Mouse (Mus musculus) hindbrain, postnatal 0 days (tissue): ENCODE data around the gene Ano2. TPM values are rescaled to one million over a fixed set of nuclear protein-coding genes. Genes with fewer than 3 reads are reported as not detected.

Experiments
- ATAC-seq: fragments of 200-750 bp; cut with Nextera tagmentation; 2 replicates; pipeline ENCODE4 v1.8.0; 2017; ENCODE audit warnings: mild to moderate bottlenecking, moderate TSS enrichment, moderate library complexity
- DNase-seq: peaks from one replicate; pipeline ENCODE4 v3.0.0-alpha.2; 2015; ENCODE audit warnings: low spot score
- H3K27ac ChIP-seq: fragments of 300-500 bp; sonication (generic); 2 replicates; pipeline ENCODE4 v1.5.1; 2014; ENCODE audit warnings: mild to moderate bottlenecking
- H3K27me3 ChIP-seq: fragments of 300-500 bp; sonication (generic); 2 replicates; pipeline ENCODE4 v1.6.1; 2014; ENCODE audit warnings: low read length, mixed read lengths; ENCODE audit not compliant: insufficient read depth
- H3K36me3 ChIP-seq: fragments of 300-500 bp; sonication (generic); 2 replicates; pipeline ENCODE4 v1.6.1; 2014; ENCODE audit warnings: low read length, mixed read lengths; ENCODE audit not compliant: insufficient read depth
- H3K4me1 ChIP-seq: fragments of 300-500 bp; sonication (generic); 2 replicates; pipeline ENCODE4 v1.6.1; 2014; ENCODE audit warnings: antibody characterized with exemption, low read length, mixed read lengths; ENCODE audit not compliant: insufficient read depth
- H3K4me2 ChIP-seq: fragments of 300-500 bp; sonication (generic); 2 replicates; pipeline ENCODE4 v1.6.1; 2014; ENCODE audit warnings: low read depth, mild to moderate bottlenecking, low read length, moderate library complexity, mixed read lengths
- H3K4me3 ChIP-seq: fragments of 300-500 bp; sonication (generic); 2 replicates; pipeline ENCODE4 v1.5.1; 2014; ENCODE audit warnings: low read length
- H3K9ac ChIP-seq: fragments of 300-500 bp; sonication (generic); replicated peaks from 2 replicates; pipeline ENCODE4 v1.6.1; 2014; ENCODE audit warnings: mild to moderate bottlenecking, low read length, moderate library complexity, mixed read lengths
- H3K9me3 ChIP-seq: fragments of 300-500 bp; sonication (generic); 2 replicates; pipeline ENCODE4 v1.6.1; 2016; ENCODE audit warnings: low read length, mixed read lengths
- CTCF ChIP-seq: IDR thresholded peaks from 2 replicates; pipeline ENCODE4 v1.5.1; 2016; ENCODE audit warnings: antibody characterized with exemption, control low read depth, low read depth
- WGBS: fragments of 180-500 bp; shearing (Covaris S2); extraction: QIAGEN DNeasy Blood & Tissue Kit; methylation state at CpG from one replicate; pipeline ENCODE4 v1.1.7; 2014; 5-methylcytosine and 5-hydroxymethylcytosine counted together
- polyA plus RNA-seq: library from polyadenylated mRNA; unstranded; fragments of >200 nt; fragmentation: Nextera tagmentation; extraction: Ambion mirVana; gene quantifications from 2 replicates; pipeline ENCODE4 v1.2.1, GENCODE M21; 2015
- total RNA-seq: library from RNA; depleted of rRNA; stranded (reverse); fragments of >200 nt; gene quantifications from 2 replicates; pipeline ENCODE4 v1.2.3, GENCODE M21; 2014

The Ano2 gene
- total and polyA plus RNA-seq, 2 experiments from 2014 or later = 1.1 to 5.1 TPM

DNA sequence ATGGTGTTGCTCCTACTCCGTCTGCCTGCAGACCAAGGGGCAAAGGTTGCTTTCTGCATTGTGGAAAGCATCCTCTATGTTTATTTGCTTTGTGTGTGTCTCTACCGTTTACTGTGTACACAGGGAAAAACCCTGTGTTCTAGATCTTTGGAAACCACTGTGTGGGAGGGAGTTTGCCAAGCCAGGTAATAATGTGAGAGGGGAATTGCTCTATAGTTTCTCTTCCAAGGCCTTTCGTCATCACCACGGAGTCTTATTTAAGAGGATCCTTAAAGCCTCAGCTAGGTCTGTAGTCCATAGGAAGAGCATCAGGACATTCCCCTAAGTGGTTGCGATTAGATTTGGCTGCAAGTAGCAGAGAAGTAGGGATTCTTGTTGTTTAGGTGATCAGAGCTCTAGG is 32.3 kb upstream of the Ano2 start:
- Histone ChIP-seq H3K9me3 (no peaks in the 10 kb centered on the region), H3K4me3 (no peak overlapping the region), H3K36me3 (no peaks in the 10 kb centered on the region), H3K4me1 (no peaks in the 10 kb centered on the region), H3K4me2 (no peak overlapping the region), H3K27me3 (no peaks in the 10 kb centered on the region), H3K9ac (no peak overlapping the region), H3K27ac (no peak overlapping the region)
- WGBS = 84% methylated on average over 5 of the region's 5 CpGs
- ATAC-seq (no peak), DNase-seq (no peak)
- TF ChIP-seq CTCF = no peak

DNA sequence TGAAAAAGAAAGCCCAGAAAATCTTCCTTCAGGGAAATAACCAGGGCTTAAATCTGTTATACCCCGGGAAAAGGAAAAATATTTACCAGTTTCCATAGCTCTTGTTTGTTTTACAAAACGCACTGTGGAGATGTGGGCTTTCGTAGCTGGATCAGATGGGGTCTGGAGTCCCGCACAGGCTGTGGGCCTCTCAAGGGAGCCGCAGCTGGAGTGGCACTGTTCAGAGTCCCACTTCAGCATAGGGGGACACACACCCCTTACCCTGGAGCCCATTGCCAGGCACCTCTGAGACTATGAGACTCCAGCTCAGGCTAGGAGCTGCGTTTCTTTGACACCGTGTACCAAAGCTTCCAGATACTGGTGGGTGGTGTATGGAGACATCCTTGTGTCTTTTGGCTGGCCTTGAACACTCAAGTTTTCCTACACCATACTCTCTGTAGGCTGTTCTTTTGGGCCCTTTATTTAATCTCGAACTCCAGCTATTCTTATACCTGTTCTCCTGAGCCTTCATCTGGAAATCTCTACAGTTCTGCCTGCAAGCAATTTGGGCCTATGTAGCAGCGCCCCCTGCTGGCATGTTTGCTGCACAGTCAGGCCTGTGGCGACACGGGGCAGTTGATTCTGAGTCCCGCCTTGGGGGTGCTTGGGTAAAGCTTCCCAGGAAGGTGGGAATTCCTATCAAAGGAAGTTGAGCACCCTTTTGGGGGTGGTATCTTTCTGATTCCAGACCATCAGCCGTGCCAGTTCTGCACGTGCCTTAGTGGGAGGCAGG is 28.9 kb upstream of the Ano2 start:
- Histone ChIP-seq H3K4me1 (no peaks in the 10 kb centered on the region), H3K27me3 (no peaks in the 10 kb centered on the region), H3K4me3 (no peak overlapping the region), H3K36me3 (no peaks in the 10 kb centered on the region), H3K4me2 (no peak overlapping the region), H3K27ac (no peak overlapping the region), H3K9me3 (no peaks in the 10 kb centered on the region), H3K9ac (no peak overlapping the region)
- ATAC-seq = peak; percentile 62; the same call in 1 of the 2 replicates
- peak; percentile 87 for TF ChIP-seq CTCF
- DNase-seq = peak; percentile 78
- 47% methylated on average over 14 of the region's 14 CpGs for WGBS

DNA sequence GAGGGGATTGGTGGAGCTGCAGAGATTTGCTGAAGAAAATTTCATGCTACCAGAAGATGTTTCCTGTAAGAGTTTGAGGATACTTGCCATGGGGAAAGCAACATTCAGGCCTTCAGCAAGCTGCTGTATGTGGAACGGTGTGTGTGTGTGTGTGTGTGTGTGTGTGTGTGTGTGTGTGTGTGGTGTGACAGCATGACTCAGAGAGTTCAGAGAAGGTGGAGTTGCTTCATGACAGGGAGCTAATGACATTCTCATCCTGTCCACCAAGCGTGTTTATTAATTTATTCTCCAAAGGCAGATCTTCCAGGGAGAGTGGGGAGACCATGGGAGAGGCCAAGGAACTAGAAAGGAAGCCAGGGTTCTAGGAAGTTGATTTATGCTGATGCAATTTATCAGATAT is 26.3 kb upstream of the Ano2 start:
- Histone ChIP-seq H3K27me3 (no peaks in the 10 kb centered on the region), H3K4me3 (no peak overlapping the region), H3K27ac (no peak overlapping the region), H3K36me3 (no peaks in the 10 kb centered on the region), H3K4me1 (no peaks in the 10 kb centered on the region), H3K4me2 (no peak overlapping the region), H3K9me3 (no peaks in the 10 kb centered on the region), H3K9ac (no peak overlapping the region)
- DNase-seq (no peak), ATAC-seq (no peak)
- WGBS = 89% methylated on average over 2 of the region's 2 CpGs
- TF ChIP-seq CTCF = no peak

DNA sequence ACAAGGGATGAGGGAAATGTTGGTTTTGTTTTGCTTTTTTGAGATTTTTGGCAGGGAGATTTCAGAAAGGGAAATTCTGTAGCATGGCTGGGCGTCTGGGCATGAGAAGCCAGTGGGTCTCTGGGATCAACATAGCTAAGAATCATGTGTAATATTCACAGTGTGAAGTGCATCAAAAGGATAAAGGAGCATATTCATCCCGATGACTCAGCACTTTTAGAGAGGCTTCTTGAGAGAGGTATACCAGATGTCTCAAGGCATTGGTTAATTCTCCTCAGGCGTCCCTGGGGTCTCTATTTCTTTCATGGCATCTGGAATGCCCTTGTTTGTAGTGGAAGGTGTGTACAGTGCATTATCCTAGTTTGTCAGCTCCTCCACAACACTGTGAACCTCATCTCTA is 18.4 kb upstream of the Ano2 start:
- no peak for TF ChIP-seq CTCF
- Histone ChIP-seq H3K4me3 (no peak overlapping the region), H3K9ac (no peak overlapping the region), H3K36me3 (no peaks in the 10 kb centered on the region), H3K27ac (no peak overlapping the region), H3K9me3 (no peaks in the 10 kb centered on the region), H3K4me1 (no peaks in the 10 kb centered on the region), H3K4me2 (no peak overlapping the region), H3K27me3 (no peaks in the 10 kb centered on the region)
- ATAC-seq = no peak
- no peak for DNase-seq
- WGBS = 93% methylated on average over 3 of the region's 3 CpGs

DNA sequence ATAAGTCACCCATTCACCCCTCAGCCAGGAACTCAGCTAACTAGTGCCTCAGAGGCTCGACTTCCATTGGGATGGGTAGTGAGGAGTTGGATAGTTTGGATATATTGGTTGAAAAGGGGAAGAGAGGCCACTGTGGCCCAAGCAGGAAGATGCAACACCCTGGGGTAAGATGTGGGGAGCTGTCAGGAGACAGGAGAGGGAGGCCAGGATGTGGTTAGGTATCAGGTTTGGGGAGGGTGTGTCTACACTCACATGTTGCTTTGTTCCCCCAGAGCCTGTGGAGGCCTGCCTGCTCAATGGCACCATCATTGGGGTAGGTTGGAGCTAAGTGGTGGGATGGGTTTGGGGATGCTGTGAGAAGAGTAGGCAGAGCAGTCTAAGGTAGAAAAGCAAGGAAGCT is 11.7 kb upstream of the Ano2 start:
- H3K4me3 ChIP-seq = no peak overlapping the region
- 77% methylated on average over 1 of the region's 1 CpGs for WGBS
- no peaks in the 10 kb centered on the region for H3K9me3 ChIP-seq
- H3K4me1 ChIP-seq = no peaks in the 10 kb centered on the region
- no peaks in the 10 kb centered on the region for H3K27me3 ChIP-seq
- no peak overlapping the region for H3K27ac ChIP-seq
- no peaks in the 10 kb centered on the region for H3K36me3 ChIP-seq
- TF ChIP-seq CTCF = no peak
- DNase-seq (no peak), ATAC-seq (no peak)
- H3K4me2 ChIP-seq = no peak overlapping the region
- H3K9ac ChIP-seq = no peak overlapping the region

DNA sequence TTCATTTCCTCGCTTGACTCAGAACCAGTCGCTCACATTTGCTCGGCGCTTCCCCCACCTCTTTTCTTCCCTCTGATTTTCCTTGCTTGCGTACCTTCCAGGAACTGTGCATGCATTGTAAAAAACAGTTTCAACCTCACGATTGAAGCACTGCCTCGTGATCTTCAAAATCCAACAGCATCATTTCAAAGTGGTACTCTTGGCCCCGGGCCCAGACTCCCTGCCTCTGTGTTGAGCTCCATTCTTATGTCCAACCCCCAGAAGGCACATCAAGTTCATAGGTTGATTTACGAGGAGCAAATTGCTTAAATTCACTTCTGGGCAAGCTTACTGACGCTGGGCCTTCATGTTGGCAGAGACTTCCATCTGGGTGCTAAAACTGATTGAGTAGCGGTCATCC is 9.6 kb upstream of the Ano2 start:
- Histone ChIP-seq H3K27ac (no peak overlapping the region), H3K4me3 (no peak overlapping the region), H3K9ac (no peak overlapping the region), H3K4me2 (no peak overlapping the region), H3K9me3 (no peaks in the 10 kb centered on the region), H3K36me3 (no peaks in the 10 kb centered on the region), H3K4me1 (no peaks in the 10 kb centered on the region), H3K27me3 (no peaks in the 10 kb centered on the region)
- DNase-seq (peak; percentile 8), ATAC-seq (no peak)
- TF ChIP-seq CTCF = no peak
- WGBS = 65% methylated on average over 11 of the region's 11 CpGs

DNA sequence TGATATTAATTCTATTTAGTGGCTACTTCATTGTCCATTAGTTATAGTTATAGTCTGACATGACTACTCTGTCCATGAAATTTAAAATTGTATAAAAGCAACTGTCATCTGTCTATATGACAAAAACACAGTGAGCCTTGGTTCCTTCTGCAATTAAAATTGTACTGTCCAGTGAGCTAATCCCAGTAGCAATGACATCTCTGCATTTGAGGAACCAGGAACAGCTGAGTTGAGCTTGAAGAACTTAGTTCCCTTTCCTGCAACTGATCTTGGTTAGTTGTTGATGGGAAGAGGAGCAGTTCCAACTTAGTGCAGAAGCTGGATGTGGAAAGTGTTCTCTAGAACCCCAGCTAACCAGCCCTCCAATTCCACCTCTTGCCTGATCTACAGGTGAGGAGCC is 4.8 kb upstream of the Ano2 start:
- no peak overlapping the region for H3K4me2 ChIP-seq
- no peak for TF ChIP-seq CTCF
- H3K4me3 ChIP-seq = no peak overlapping the region
- H3K9me3 ChIP-seq = no peaks in the 10 kb centered on the region
- no peaks in the 10 kb centered on the region for H3K36me3 ChIP-seq
- no peak overlapping the region for H3K9ac ChIP-seq
- H3K4me1 ChIP-seq = no peaks in the 10 kb centered on the region
- DNase-seq (no peak), ATAC-seq (no peak)
- H3K27me3 ChIP-seq = no peaks in the 10 kb centered on the region
- H3K27ac ChIP-seq = no peak overlapping the region
